Mouse (Mus musculus): ENCODE data around the gene Bglap2.

The Bglap2 gene

GRCm38 (mm10) chr3:88337367-88338020 lies 41.0 kb downstream of the Bglap2 start:
- DNase-seq, result peak in 1 of 2 experiments; percentile 27

- DNase-seq, result peak; percentile 97 to 98
These were observed 42.2 kb downstream of the Bglap2 start, which contains the start of the genes Tmem79 and Smg5 for GRCm38 (mm10) chr3:88336058-88337013. Gene Tmem79 (minus strand): TSS chr3:88336148. Gene Smg5 (plus strand): TSS chr3:88336260.

- peak in 1 of 2 experiments; percentile 19 for DNase-seq
These were observed 43.0 kb downstream of the Bglap2 start for GRCm38 (mm10) chr3:88335436-88336053.

- no peak for DNase-seq
These were observed 43.5 kb downstream of the Bglap2 start for GRCm38 (mm10) chr3:88334902-88335435.

- peak; percentile 33 to 55 for DNase-seq
These were observed 44.4 kb downstream of the Bglap2 start for GRCm38 (mm10) chr3:88334029-88334658.

GRCm38 (mm10) chr3:88331282-88331681 lies 47.2 kb downstream of the Bglap2 start:
- DNase-seq, result peak in 1 of 2 experiments; percentile 63

GRCm38 (mm10) chr3:88328956-88329355 lies 49.5 kb downstream of the Bglap2 start:
- no peak for DNase-seq

Data from lung, postnatal 4 days (tissue).